Mouse (Mus musculus): ENCODE measurements at regions not wholly inside any gene's neighbourhood (a gene's known extent, or its start where the extent isn't known, plus 50 kb on each side); places are given as distances from the start of the nearest gene placed in this dataset.

GRCm38 (mm10) chr11:114277513-114278304 is 210.9 kb upstream of the Sdk2 start:
- no peak overlapping the region for H3K27ac ChIP-seq (ENCODE audit: insufficient read depth, low read depth, low read length)
- H3K4me3 ChIP-seq (ENCODE audit: insufficient read depth, low read depth, low read length): no peak overlapping the region
- peaks cover 15% of the 10 kb centered on the region for H3K4me1 ChIP-seq (ENCODE audit: control insufficient read depth, insufficient read depth, low read length)
- WGBS: 64% methylated on average over 26 of the region's 26 CpGs
- no peak for TF ChIP-seq CTCF (IDR thresholded peaks at IDR 0.05; ENCODE audit: insufficient read depth, low read depth, low read length)
- TF ChIP-seq POLR2A (IDR thresholded peaks at IDR 0.05; ENCODE audit: insufficient read depth, low read depth, low read length): no peak

- Histone ChIP-seq H3K4me1 (ENCODE audit: control insufficient read depth, insufficient read depth, low read length) (peaks cover 3% of the 10 kb centered on the region; the same call in 1 of the 2 replicates), H3K4me3 (ENCODE audit: insufficient read depth, low read depth, low read length) (no peak overlapping the region), H3K27ac (ENCODE audit: insufficient read depth, low read depth, low read length) (no peak overlapping the region)
- TF ChIP-seq POLR2A (IDR thresholded peaks at IDR 0.05; ENCODE audit: insufficient read depth, low read depth, low read length) (no peak), CTCF (IDR thresholded peaks at IDR 0.05; ENCODE audit: insufficient read depth, low read depth, low read length) (no peak)
- 75% methylated on average over 10 of the region's 10 CpGs for WGBS
Measured at GRCm38 (mm10) chr11:114270358-114271072, 203.7 kb upstream of the Sdk2 start.

- 69% methylated on average over 4 of the region's 4 CpGs for WGBS
- TF ChIP-seq CTCF (IDR thresholded peaks at IDR 0.05; ENCODE audit: insufficient read depth, low read depth, low read length) (no peak), POLR2A (IDR thresholded peaks at IDR 0.05; ENCODE audit: insufficient read depth, low read depth, low read length) (no peak)
- Histone ChIP-seq H3K4me1 (ENCODE audit: control insufficient read depth, insufficient read depth, low read length) (peaks cover 4% of the 10 kb centered on the region; the same call in 1 of the 2 replicates), H3K27ac (ENCODE audit: insufficient read depth, low read depth, low read length) (no peak overlapping the region), H3K4me3 (ENCODE audit: insufficient read depth, low read depth, low read length) (no peak overlapping the region)
Measured at GRCm38 (mm10) chr11:114261959-114262358, 195.1 kb upstream of the Sdk2 start.

- no peak overlapping the region for H3K27ac ChIP-seq (ENCODE audit: insufficient read depth, low read depth, low read length)
- no peak overlapping the region for H3K4me3 ChIP-seq (ENCODE audit: insufficient read depth, low read depth, low read length)
- no peak for TF ChIP-seq POLR2A (IDR thresholded peaks at IDR 0.05; ENCODE audit: insufficient read depth, low read depth, low read length)
- TF ChIP-seq CTCF (IDR thresholded peaks at IDR 0.05; ENCODE audit: insufficient read depth, low read depth, low read length): no peak
- 89% methylated on average over 9 of the region's 9 CpGs for WGBS
- H3K4me1 ChIP-seq (ENCODE audit: control insufficient read depth, insufficient read depth, low read length): peaks cover 4% of the 10 kb centered on the region; the same call in 1 of the 2 replicates
Measured at GRCm38 (mm10) chr11:114258218-114258617, 191.4 kb upstream of the Sdk2 start.

- Histone ChIP-seq H3K4me3 (ENCODE audit: insufficient read depth, low read depth, low read length) (no peak overlapping the region), H3K4me1 (ENCODE audit: control insufficient read depth, insufficient read depth, low read length) (peaks cover 4% of the 10 kb centered on the region; the same call in 1 of the 2 replicates), H3K27ac (ENCODE audit: insufficient read depth, low read depth, low read length) (no peak overlapping the region)
- WGBS: 70% methylated on average over 6 of the region's 6 CpGs
- TF ChIP-seq CTCF (IDR thresholded peaks at IDR 0.05; ENCODE audit: insufficient read depth, low read depth, low read length) (no peak), POLR2A (IDR thresholded peaks at IDR 0.05; ENCODE audit: insufficient read depth, low read depth, low read length) (no peak)
Measured at GRCm38 (mm10) chr11:114257756-114258155, 190.9 kb upstream of the Sdk2 start.

- Histone ChIP-seq H3K27ac (ENCODE audit: insufficient read depth, low read depth, low read length) (no peak overlapping the region), H3K4me3 (ENCODE audit: insufficient read depth, low read depth, low read length) (no peak overlapping the region), H3K4me1 (ENCODE audit: control insufficient read depth, insufficient read depth, low read length) (peaks cover 10% of the 10 kb centered on the region)
- no peak for TF ChIP-seq POLR2A (IDR thresholded peaks at IDR 0.05; ENCODE audit: insufficient read depth, low read depth, low read length)
- no peak for TF ChIP-seq CTCF (IDR thresholded peaks at IDR 0.05; ENCODE audit: insufficient read depth, low read depth, low read length)
- WGBS: 91% methylated on average over 4 of the region's 4 CpGs
Measured at GRCm38 (mm10) chr11:114257061-114257460, 190.2 kb upstream of the Sdk2 start.

- no peak overlapping the region for H3K4me3 ChIP-seq (ENCODE audit: insufficient read depth, low read depth, low read length)
- no peak overlapping the region for H3K27ac ChIP-seq (ENCODE audit: insufficient read depth, low read depth, low read length)
- no peak for TF ChIP-seq POLR2A (IDR thresholded peaks at IDR 0.05; ENCODE audit: insufficient read depth, low read depth, low read length)
- no peak for TF ChIP-seq CTCF (IDR thresholded peaks at IDR 0.05; ENCODE audit: insufficient read depth, low read depth, low read length)
- 86% methylated on average over 1 of the region's 1 CpGs for whole genome bisulfite sequencing
- H3K4me1 ChIP-seq (ENCODE audit: control insufficient read depth, insufficient read depth, low read length): peaks cover 12% of the 10 kb centered on the region
Measured at GRCm38 (mm10) chr11:114254344-114254743, 187.5 kb upstream of the Sdk2 start.

- Histone ChIP-seq H3K27ac (ENCODE audit: insufficient read depth, low read depth, low read length) (no peak overlapping the region), H3K4me1 (ENCODE audit: control insufficient read depth, insufficient read depth, low read length) (peaks cover 20% of the 10 kb centered on the region), H3K4me3 (ENCODE audit: insufficient read depth, low read depth, low read length) (no peak overlapping the region)
- TF ChIP-seq POLR2A (IDR thresholded peaks at IDR 0.05; ENCODE audit: insufficient read depth, low read depth, low read length) (no peak), CTCF (IDR thresholded peaks at IDR 0.05; ENCODE audit: insufficient read depth, low read depth, low read length) (no peak)
- WGBS: 60% methylated on average over 7 of the region's 7 CpGs
Measured at GRCm38 (mm10) chr11:114251614-114252013, 184.8 kb upstream of the Sdk2 start.

- WGBS: 89% methylated on average over 7 of the region's 7 CpGs
- Histone ChIP-seq H3K27ac (ENCODE audit: insufficient read depth, low read depth, low read length) (no peak overlapping the region), H3K4me3 (ENCODE audit: insufficient read depth, low read depth, low read length) (no peak overlapping the region), H3K4me1 (ENCODE audit: control insufficient read depth, insufficient read depth, low read length) (peaks cover 20% of the 10 kb centered on the region)
- no peak for TF ChIP-seq CTCF (IDR thresholded peaks at IDR 0.05; ENCODE audit: insufficient read depth, low read depth, low read length)
- TF ChIP-seq POLR2A (IDR thresholded peaks at IDR 0.05; ENCODE audit: insufficient read depth, low read depth, low read length): no peak
Measured at GRCm38 (mm10) chr11:114249215-114249614, 182.4 kb upstream of the Sdk2 start.
